Mouse (Mus musculus) CH12.LX (cell line): ENCODE measurements at regions not wholly inside any gene's neighbourhood (a gene's known extent, or its start where the extent isn't known, plus 50 kb on each side); places are given as distances from the start of the nearest gene placed in this dataset.

Experiments used
- DNase-seq: peaks from one replicate; pipeline ENCODE4 v3.0.0-alpha.2; 2013; ENCODE audit errors: extremely low read depth
- H3K27ac ChIP-seq: 2 replicates; pipeline ENCODE4 v1.5.1; 2012; ENCODE audit warnings: low read depth, mild to moderate bottlenecking, control low read depth, moderate library complexity; ENCODE audit not compliant: insufficient read depth
- H3K27me3 ChIP-seq: replicated peaks from 2 replicates; pipeline ENCODE3; 2012; ENCODE audit warnings: inconsistent platforms
- H3K36me3 ChIP-seq, 2 experiments: replicated peaks in 1 of 2; 2 replicates each; pipeline versions ENCODE3 to v1.6.1; 2012; ENCODE audit warnings: inconsistent platforms in 1 of 2, low read length in 1 of 2, mild to moderate bottlenecking in 1 of 2, mixed read lengths in 1 of 2, moderate library complexity in 1 of 2; ENCODE audit not compliant: control insufficient read depth in 1 of 2, insufficient read depth in 1 of 2
- H3K4me1 ChIP-seq, 2 experiments: 2 replicates each; pipeline ENCODE4 v1.6.1; 2012; ENCODE audit warnings: inconsistent platforms in 1 of 2, moderate library complexity in 1 of 2; ENCODE audit not compliant: insufficient read depth in 2 of 2, control insufficient read depth in 1 of 2
- H3K4me2 ChIP-seq: 2 replicates; pipeline ENCODE4 v1.6.1; 2012; ENCODE audit warnings: low read depth, mild to moderate bottlenecking, control low read depth; ENCODE audit not compliant: poor library complexity, insufficient read depth, severe bottlenecking
- H3K4me3 ChIP-seq, 3 experiments: fragments of 150-350 bp in 1 of 3; sonication (generic) in 1 of 3; replicated peaks in 1 of 3; 2 replicates each; pipeline versions ENCODE3 to v1.5.1; 2011 to 2012; ENCODE audit warnings: low read depth in 2 of 3, low read length in 2 of 3, mild to moderate bottlenecking in 2 of 3, moderate library complexity in 2 of 3, control low read depth in 1 of 3, improper control_type of control experiment in 1 of 3, inconsistent platforms in 1 of 3, mixed read lengths in 1 of 3; ENCODE audit not compliant: poor library complexity in 1 of 3
- H3K79me2 ChIP-seq: replicated peaks from 2 replicates; pipeline ENCODE4 v1.6.1; 2012; ENCODE audit warnings: mild to moderate bottlenecking, moderate library complexity; ENCODE audit not compliant: control insufficient read depth, poor library complexity, insufficient read depth, severe bottlenecking; ENCODE audit errors: extremely low read depth
- H3K9ac ChIP-seq: 2 replicates; pipeline ENCODE4 v1.6.1; 2012; ENCODE audit warnings: low read depth, mild to moderate bottlenecking, control low read depth, moderate library complexity; ENCODE audit not compliant: insufficient read depth
- H3K9me3 ChIP-seq: replicated peaks from 2 replicates; pipeline ENCODE3; 2012; ENCODE audit warnings: low read length, inconsistent platforms, mixed read lengths
- BHLHE40 ChIP-seq: IDR thresholded peaks from 2 replicates; pipeline ENCODE4 v1.6.1; 2011; ENCODE audit warnings: mild to moderate bottlenecking, low read depth, low read length, improper control_type of control experiment
- ELF1 ChIP-seq: IDR thresholded peaks from 2 replicates; pipeline ENCODE4 v1.6.1; 2014; ENCODE audit warnings: low read depth, mild to moderate bottlenecking, inconsistent platforms, low read length, improper control_type of control experiment
- EP300 ChIP-seq: IDR thresholded peaks from 2 replicates; pipeline ENCODE4 v1.6.1; 2011; ENCODE audit warnings: low read length, improper control_type of control experiment
- ETS1 ChIP-seq: conservative IDR thresholded peaks from 2 replicates; pipeline ENCODE4 v1.6.1; 2012; ENCODE audit warnings: low read depth, mild to moderate bottlenecking, inconsistent platforms, low read length, improper control_type of control experiment, moderate library complexity
- IRF4 ChIP-seq: IDR thresholded peaks from 2 replicates; pipeline ENCODE4 v1.6.1; 2014; ENCODE audit warnings: low read depth, mild to moderate bottlenecking, inconsistent platforms, low read length, improper control_type of control experiment
- JUN ChIP-seq: IDR thresholded peaks from 2 replicates; pipeline ENCODE4 v1.6.1; 2011; ENCODE audit warnings: low read depth, mild to moderate bottlenecking, low read length, improper control_type of control experiment, moderate library complexity; ENCODE audit not compliant: insufficient read depth
- MEF2A ChIP-seq: IDR thresholded peaks from 2 replicates; pipeline ENCODE4 v1.6.1; 2014; ENCODE audit warnings: low read depth, mild to moderate bottlenecking, inconsistent platforms, low read length, improper control_type of control experiment, borderline replicate concordance
- MXI1 ChIP-seq: IDR thresholded peaks from 2 replicates; pipeline ENCODE4 v1.6.1; 2011; ENCODE audit warnings: mild to moderate bottlenecking, low read depth, low read length, improper control_type of control experiment
- MYC ChIP-seq: IDR thresholded peaks from 2 replicates; pipeline ENCODE4 v1.6.1; 2011; ENCODE audit warnings: low read depth, mild to moderate bottlenecking, improper control_type of control experiment, low read length
- POLR2A ChIP-seq: IDR thresholded peaks from 2 replicates; pipeline ENCODE4 v1.6.1; 2011; ENCODE audit warnings: low read depth, mild to moderate bottlenecking, improper control_type of control experiment, low read length
- RAD21 ChIP-seq: IDR thresholded peaks from 2 replicates; pipeline ENCODE4 v1.6.1; 2011; ENCODE audit warnings: low read depth, mild to moderate bottlenecking, low read length, improper control_type of control experiment, moderate library complexity
- TCF12 ChIP-seq: IDR thresholded peaks from 2 replicates; pipeline ENCODE4 v1.6.1; 2014; ENCODE audit warnings: low read depth, mild to moderate bottlenecking, inconsistent platforms, low read length, improper control_type of control experiment
- USF2 ChIP-seq: conservative IDR thresholded peaks from 2 replicates; pipeline ENCODE4 v1.6.1; 2011; ENCODE audit warnings: low read depth, low read length, improper control_type of control experiment
- ZC3H11A ChIP-seq: IDR thresholded peaks from 2 replicates; pipeline ENCODE4 v1.6.1; 2012; ENCODE audit warnings: low read depth, mild to moderate bottlenecking, inconsistent platforms, low read length, improper control_type of control experiment
- ZKSCAN1 ChIP-seq: IDR thresholded peaks from 2 replicates; pipeline ENCODE4 v1.6.1; 2012; ENCODE audit warnings: low read depth, inconsistent platforms, low read length, improper control_type of control experiment, borderline replicate concordance
- dilution Hi-C: fragments of 300-500 bp; cut with MboI; formaldehyde crosslinking; loops from 2 replicates; pipeline ENCODE4 v1.14.3; 2020; ENCODE audit warnings: low sequenced_read_pairs; ENCODE audit not compliant: extremely low pct_unique_long_range_greater_than_20kb, extremely low pct_ligation_motif_present
- in situ Hi-C: fragments of 300-500 bp; cut with MboI; formaldehyde crosslinking; loops from 3 replicates; pipeline ENCODE4 v1.14.3; 2019; ENCODE audit warnings: low sequenced_read_pairs, low pct_ligation_motif_present, low pct_unique_long_range_greater_than_20kb, mixed read lengths

DNA sequence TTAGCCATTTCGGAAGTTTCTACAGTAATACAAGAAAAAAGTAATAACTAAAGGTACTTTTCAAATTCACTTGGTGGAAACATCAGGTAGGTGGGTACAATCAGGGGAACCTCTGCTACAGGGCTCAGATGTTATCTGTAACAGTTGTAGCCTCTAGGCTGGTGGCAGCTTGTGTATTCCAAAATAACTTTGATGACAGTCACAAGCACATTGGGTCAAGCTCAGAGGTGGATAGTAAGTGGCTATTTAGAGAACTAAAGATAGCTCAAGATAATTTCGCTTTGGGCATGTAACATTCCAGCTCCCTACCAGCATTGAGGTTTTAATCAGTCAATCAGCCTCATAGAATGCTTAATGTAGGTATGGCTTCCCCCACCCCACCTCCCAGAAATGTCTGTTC lies 121.7 kb upstream of the Adra1d start:
- in situ Hi-C loops, result no loop called here
- H3K4me2 ChIP-seq, result no peak overlapping the region
- H3K9ac ChIP-seq, result no peak overlapping the region
- H3K4me3 ChIP-seq, result no peak overlapping the region
- dilution Hi-C loops, result no loop called here
- TF ChIP-seq EP300 (no peak), MYC (no peak), IRF4 (no peak)
- TF ChIP-seq, all 38 proteins: peak for 0
- peaks cover 3% of the 10 kb centered on the region for H3K9me3 ChIP-seq
- no peaks in the 10 kb centered on the region for H3K4me1 ChIP-seq
- H3K36me3 ChIP-seq, result no peaks in the 10 kb centered on the region
- H3K27me3 ChIP-seq, result peaks cover 64% of the 10 kb centered on the region
- DNase-seq, result no peak
- no peaks in the 10 kb centered on the region for H3K79me2 ChIP-seq
- H3K27ac ChIP-seq, result no peak overlapping the region

DNA sequence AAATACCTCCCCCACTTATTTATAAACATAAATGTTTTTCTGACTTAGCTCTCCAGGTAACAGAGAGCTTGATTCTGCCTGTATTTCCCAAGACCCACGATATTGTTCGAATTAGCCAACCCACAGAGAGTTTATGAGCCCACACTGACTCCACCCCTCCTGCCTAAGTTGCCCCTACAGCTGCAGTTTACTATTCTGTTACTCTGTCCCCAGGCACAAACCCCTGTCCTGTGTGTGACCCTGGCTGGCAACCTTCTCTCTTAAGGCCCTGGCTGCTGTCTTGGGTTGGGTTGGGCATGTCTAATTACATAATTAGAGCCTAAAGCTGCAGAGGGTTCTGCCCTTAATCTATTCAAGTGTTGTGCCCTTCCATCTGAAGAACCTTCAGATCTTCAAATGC lies 116.4 kb upstream of the Adra1d start:
- DNase-seq, result no peak
- H3K79me2 ChIP-seq, result no peaks in the 10 kb centered on the region
- no peaks in the 10 kb centered on the region for H3K9me3 ChIP-seq
- H3K36me3 ChIP-seq, result no peaks in the 10 kb centered on the region
- no peak overlapping the region for H3K4me3 ChIP-seq
- TF ChIP-seq BHLHE40 (no peak), ETS1 (no peak), RAD21 (no peak), USF2 (no peak), TCF12 (no peak), JUN (no peak), POLR2A (no peak), ZKSCAN1 (no peak), MXI1 (no peak)
- TF ChIP-seq, all 38 proteins: peak for 0
- Histone ChIP-seq H3K4me1 (no peaks in the 10 kb centered on the region; a peak in 1 of 4 replicates), H3K9ac (no peak overlapping the region), H3K4me2 (no peak overlapping the region), H3K27me3 (peaks cover 37% of the 10 kb centered on the region), H3K27ac (no peak overlapping the region)
- dilution Hi-C loops (no loop called here), in situ Hi-C loops (no loop called here)

DNA sequence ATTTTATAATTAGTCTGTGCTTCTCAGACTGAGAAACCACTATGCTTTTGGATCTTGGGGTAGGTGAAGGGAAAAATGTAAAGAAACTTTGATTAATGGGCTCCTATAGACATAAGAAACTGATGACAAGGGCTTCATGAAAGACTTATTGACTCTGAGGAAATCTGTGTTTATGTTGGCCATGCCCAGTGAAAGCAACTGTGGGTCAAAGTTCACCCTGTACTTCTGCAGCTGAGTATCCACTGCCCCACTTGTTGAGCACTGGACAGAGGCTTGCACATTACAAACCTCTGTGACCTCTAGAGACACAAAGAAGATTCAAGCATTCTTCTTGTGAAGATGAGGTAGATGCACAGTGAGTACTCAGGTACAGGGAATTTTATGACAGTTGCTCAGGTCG lies 114.7 kb upstream of the Adra1d start:
- no peak overlapping the region for H3K4me3 ChIP-seq
- no peak for DNase-seq
- no peak for TF ChIP-seq ZC3H11A
- no peak for TF ChIP-seq MEF2A
- TF ChIP-seq ELF1, result no peak
- no peak for TF ChIP-seq USF2
- TF ChIP-seq, all 38 proteins: peak for 0
- no peaks in the 10 kb centered on the region for H3K9me3 ChIP-seq
- no peak overlapping the region for H3K27ac ChIP-seq
- H3K36me3 ChIP-seq, result no peaks in the 10 kb centered on the region
- no peak overlapping the region for H3K9ac ChIP-seq
- peaks cover 31% of the 10 kb centered on the region for H3K27me3 ChIP-seq
- no peak overlapping the region for H3K4me2 ChIP-seq
- dilution Hi-C loops (no loop called here), in situ Hi-C loops (no loop called here)
- no peaks in the 10 kb centered on the region for H3K79me2 ChIP-seq
- H3K4me1 ChIP-seq, result no peaks in the 10 kb centered on the region; a peak in 1 of 4 replicates
